ENCODE assay signal across 15 mouse cellular contexts in genomic region chr2:45068792-45069550, GRCm38 (mm10). TPM values are rescaled to one million over a fixed set of nuclear protein-coding genes. Genes with fewer than 3 reads are reported as not detected.
DNase-seq lines count a peak whose midpoint lies in the region; ATAC-seq and TF ChIP-seq lines count a peak whose summit lies in the region.
"Had no signal": no experiment of that assay in that cellular context is flagged by ENCODE, and none has a peak within 500 bp of the region (broad histone marks: within the 10 kb centered on the region; RNA-seq: fewer than 3 reads in every experiment).

No protein-coding gene starts in this region.

- intact Hi-C loops in left cerebral cortex, adult 2 months (cut with DNase I): no loop called here
- intact Hi-C loops in left cerebral cortex, postnatal 36 days (cut with DNase I): no loop called here

- H3K4me2 ChIP-seq in forebrain, embryonic 16.5 days (ENCODE audit: low read length): no peak overlapping the region
- H3K4me2 ChIP-seq in forebrain, embryonic 13.5 days: no peak overlapping the region
- H3K4me2 ChIP-seq: kidney, embryonic 15.5 days; limb, embryonic 12.5 days; neural tube, embryonic 13.5 days had no signal

- no peak for DNase-seq in left cerebral cortex, adult 2 months (ENCODE audit: extremely low spot score in 1 of 2, low spot score in 2 of 2)
- DNase-seq in left cerebral cortex, postnatal 36 days (ENCODE audit: low spot score in 2 of 2): no peak
- DNase-seq in liver: peak; percentile 50
- DNase-seq in thymus, postnatal 14 days: no peak
- DNase-seq: lung, postnatal 4 days; retina, postnatal 1 day; thymus, adult 18-20 months had no signal

- no peak for TF ChIP-seq POLR2A in olfactory bulb, adult 2 months (IDR thresholded peaks at IDR 0.05; ENCODE audit: insufficient read depth, low read depth, low read length)

- H3K9me3 ChIP-seq in forebrain, embryonic 16.5 days (ENCODE audit: control insufficient read depth, low read length): no peaks in the 10 kb centered on the region
- H3K9me3 ChIP-seq in forebrain, embryonic 13.5 days (replicated peaks): no peaks in the 10 kb centered on the region
- H3K9me3 ChIP-seq: kidney, embryonic 15.5 days; limb, embryonic 12.5 days; neural tube, embryonic 13.5 days had no signal

- no peaks in the 10 kb centered on the region for H3K27me3 ChIP-seq in forebrain, embryonic 16.5 days (replicated peaks; ENCODE audit: control insufficient read depth, insufficient read depth, low read length)
- no peaks in the 10 kb centered on the region for H3K27me3 ChIP-seq in forebrain, embryonic 13.5 days
- H3K27me3 ChIP-seq: kidney, embryonic 15.5 days; limb, embryonic 12.5 days; neural tube, embryonic 13.5 days had no signal

- TF ChIP-seq CTCF in left cerebral cortex, adult 2 months (IDR thresholded peaks at IDR 0.05): no peak
- TF ChIP-seq CTCF in olfactory bulb, adult 2 months (IDR thresholded peaks at IDR 0.05; ENCODE audit: insufficient read depth, low read depth, low read length): no peak

- no peaks in the 10 kb centered on the region for H3K36me3 ChIP-seq in forebrain, embryonic 16.5 days (ENCODE audit: control insufficient read depth, insufficient read depth)
- peaks cover 10% of the 10 kb centered on the region; the same call in 1 of the 2 replicates for H3K36me3 ChIP-seq in forebrain, embryonic 13.5 days (ENCODE audit: poor library complexity, severe bottlenecking)
- H3K36me3 ChIP-seq: limb, embryonic 12.5 days had no signal

- H3K4me1 ChIP-seq in forebrain, embryonic 16.5 days (replicated peaks; ENCODE audit: control insufficient read depth, insufficient read depth, low read length): peaks cover 28% of the 10 kb centered on the region
- H3K4me1 ChIP-seq in forebrain, embryonic 13.5 days: peaks cover 46% of the 10 kb centered on the region
- H3K4me1 ChIP-seq in olfactory bulb, adult 2 months (ENCODE audit: control insufficient read depth, insufficient read depth, low read length): peaks cover 13% of the 10 kb centered on the region

- no peak overlapping the region for H3K9ac ChIP-seq in forebrain, embryonic 16.5 days (replicated peaks; ENCODE audit: low read depth, low read length)
- H3K9ac ChIP-seq in forebrain, embryonic 13.5 days: no peak overlapping the region
- H3K9ac ChIP-seq: kidney, embryonic 15.5 days; limb, embryonic 12.5 days; neural tube, embryonic 13.5 days had no signal

- ATAC-seq in forebrain, embryonic 16.5 days: 0 out of 2 replicates have a peak, but pooled peaks have one; percentile 34
- ATAC-seq in forebrain, embryonic 13.5 days: no peak
- no peak for ATAC-seq in activated CD4-positive, CD25-positive, alpha-beta regulatory T cell, adult 4 months
- ATAC-seq: midbrain, embryonic 16.5 days had no signal

- no peak overlapping the region for H3K27ac ChIP-seq in forebrain, embryonic 16.5 days (ENCODE audit: low read length)
- H3K27ac ChIP-seq in forebrain, embryonic 13.5 days: no peak overlapping the region
- peak overlapping the region; percentile 77 for H3K27ac ChIP-seq in left cerebral cortex, adult 2 months
- peak overlapping the region; percentile 61; the same call in 1 of the 2 replicates for H3K27ac ChIP-seq in olfactory bulb, adult 2 months (ENCODE audit: insufficient read depth, low read depth, low read length)
- H3K27ac ChIP-seq: neural tube, embryonic 13.5 days had no signal

- 50% methylated on average over 7 of the region's 7 CpGs for WGBS in forebrain, embryonic 16.5 days
- WGBS in forebrain, embryonic 13.5 days: 55% methylated on average over 7 of the region's 7 CpGs
- WGBS in olfactory bulb, adult 2 months: 49% methylated on average over 7 of the region's 7 CpGs

- no peak overlapping the region for H3K4me3 ChIP-seq in forebrain, embryonic 16.5 days (replicated peaks; ENCODE audit: low read length)
- no peak overlapping the region for H3K4me3 ChIP-seq in forebrain, embryonic 13.5 days
- no peak overlapping the region for H3K4me3 ChIP-seq in left cerebral cortex, adult 2 months
- no peak overlapping the region for H3K4me3 ChIP-seq in olfactory bulb, adult 2 months (ENCODE audit: insufficient read depth, low read depth, low read length)
- H3K4me3 ChIP-seq: kidney, embryonic 15.5 days; limb, embryonic 12.5 days; neural tube, embryonic 13.5 days had no signal

RNA-seq across cellular contexts. Expression of gene Zeb2, which starts 48.2 kb away (rescaled TPM):
- 120 and 151 TPM in 2 replicates for polyA plus RNA-seq in forebrain, embryonic 16.5 days (2015; fragmentation: Nextera tagmentation; extraction: Ambion mirVana)
- polyA plus RNA-seq in forebrain, embryonic 13.5 days (2015; fragmentation: Nextera tagmentation; extraction: Ambion mirVana): 74.7 and 85.4 TPM in 2 replicates
- total RNA-seq in left cerebral cortex, adult 2 months (2021): 100 to 1,000 TPM; 156 to 181 TPM
- 100 to 1,000 TPM; 166 to 196 TPM for total RNA-seq in left cerebral cortex, postnatal 36 days (2021)
- 125 and 1,127 TPM in 2 replicates for polyA plus RNA-seq in olfactory bulb, adult 2 months (2012; ENCODE audit: insufficient read depth, insufficient read length, low replicate concordance, missing spikeins)
- under 1 TPM; 0.71 to 0.83 TPM for polyA plus RNA-seq in activated CD4-positive, CD25-positive, alpha-beta regulatory T cell, adult 4 months (2017; shearing (Covaris generic))

Comparison
In these comparisons a context has a peak if more than half of its experiments do, and no peak if none do; other contexts are left out.
1. H3K27ac ChIP-seq: peak in left cerebral cortex, adult 2 months (single experiment) and olfactory bulb, adult 2 months (single experiment); none in forebrain, embryonic 16.5 days (single experiment) and forebrain, embryonic 13.5 days (single experiment).
2. RNA of gene Zeb2, which starts 48.2 kb away (polyA plus RNA-seq): 125 to 1,127 TPM in olfactory bulb, adult 2 months, 120 to 151 TPM in forebrain, embryonic 16.5 days and 74.7 to 85.4 TPM in forebrain, embryonic 13.5 days; 0.71 to 0.83 TPM in activated CD4-positive, CD25-positive, alpha-beta regulatory T cell, adult 4 months; every median in the first group is over 10 times any median in the second.